Mouse (Mus musculus) fat pad, adult 2 months (tissue): ENCODE measurements at regions not wholly inside any gene's neighbourhood (a gene's known extent, or its start where the extent isn't known, plus 50 kb on each side); places are given as distances from the start of the nearest gene placed in this dataset.

Experiments
- DNase-seq: peaks from one replicate; pipeline ENCODE4 v3.0.0-alpha.2; 2011; ENCODE audit warnings: low read depth, low spot score; ENCODE audit errors: extremely low read depth

DNA sequence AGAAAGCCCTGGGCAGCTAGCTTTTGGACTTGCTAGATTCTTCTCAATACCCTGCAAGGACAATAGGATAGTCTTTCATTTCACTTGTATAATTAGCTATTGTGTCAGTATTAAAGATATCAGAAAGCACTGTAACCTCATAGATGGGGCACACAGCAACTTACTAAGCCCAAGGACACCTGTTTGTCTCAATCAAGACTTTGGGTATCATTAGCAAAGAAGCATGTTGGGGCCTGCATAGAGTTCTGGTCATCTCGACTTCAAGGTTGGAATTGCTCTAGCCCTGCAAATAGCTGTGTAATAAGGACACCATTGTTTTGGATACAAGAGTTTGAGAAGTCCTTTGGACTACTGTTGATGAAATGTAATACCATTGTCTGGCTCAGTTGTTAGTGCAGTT is 104.6 kb upstream of the Rspo3 start:
- DNase-seq = no peak

DNA sequence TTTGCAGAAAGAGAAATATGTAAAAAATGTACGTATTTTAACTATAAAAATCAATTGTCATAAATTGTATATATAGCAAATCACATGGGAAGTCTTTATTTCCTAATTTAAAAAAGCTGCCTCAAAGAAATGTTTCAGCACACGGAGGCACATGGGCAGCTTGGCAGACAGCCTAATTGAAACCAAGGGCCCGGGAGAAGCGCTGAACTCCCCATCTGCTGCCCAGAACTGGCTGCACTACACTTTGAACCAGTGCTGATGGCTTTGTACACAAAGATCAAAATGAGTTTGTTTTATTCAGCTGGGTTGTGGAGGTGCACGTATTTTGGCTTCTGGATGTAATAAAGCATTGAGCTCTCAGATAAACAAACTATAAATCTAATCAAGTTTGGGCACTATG is 100.2 kb upstream of the Rspo3 start:
- DNase-seq = no peak

DNA sequence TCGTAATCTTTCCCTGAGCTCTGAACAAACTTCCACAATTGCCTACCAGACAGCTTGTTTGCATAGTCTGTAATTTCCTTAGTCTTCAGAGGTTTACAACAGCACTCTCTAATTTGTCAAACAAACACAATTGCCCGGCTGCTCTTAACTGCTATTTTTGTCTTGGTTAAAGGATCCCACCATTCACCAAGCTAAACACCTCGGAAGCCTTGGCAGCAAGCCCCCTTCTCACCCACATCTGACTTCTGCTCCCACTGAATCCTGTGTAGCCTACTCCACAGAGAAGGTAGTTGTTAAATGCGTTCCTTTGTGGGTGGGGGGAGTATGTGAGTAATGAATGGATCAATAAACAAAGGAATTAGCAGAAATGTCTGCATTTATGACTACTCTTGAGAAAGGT is 59.8 kb upstream of the Rspo3 start:
- DNase-seq = no peak

DNA sequence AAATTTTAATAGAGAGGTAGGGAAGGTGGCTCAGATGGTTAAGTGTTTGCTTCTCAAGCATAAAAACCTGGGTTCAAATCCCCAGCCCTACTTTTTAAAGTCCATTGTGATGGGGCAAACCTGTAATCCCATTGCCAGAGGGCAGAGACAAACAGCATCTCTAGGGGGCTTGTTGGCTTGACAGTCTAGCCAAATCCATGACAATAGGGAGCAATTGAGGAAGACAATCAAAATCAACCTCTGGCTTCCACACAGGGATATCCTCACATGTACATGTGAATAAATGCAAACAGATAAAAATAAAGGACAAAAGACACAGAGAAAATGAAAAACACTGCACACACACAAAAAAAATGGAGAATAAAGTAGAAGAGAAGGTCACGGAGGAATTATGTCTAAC is 59.3 kb upstream of the Rspo3 start:
- DNase-seq = no peak

DNA sequence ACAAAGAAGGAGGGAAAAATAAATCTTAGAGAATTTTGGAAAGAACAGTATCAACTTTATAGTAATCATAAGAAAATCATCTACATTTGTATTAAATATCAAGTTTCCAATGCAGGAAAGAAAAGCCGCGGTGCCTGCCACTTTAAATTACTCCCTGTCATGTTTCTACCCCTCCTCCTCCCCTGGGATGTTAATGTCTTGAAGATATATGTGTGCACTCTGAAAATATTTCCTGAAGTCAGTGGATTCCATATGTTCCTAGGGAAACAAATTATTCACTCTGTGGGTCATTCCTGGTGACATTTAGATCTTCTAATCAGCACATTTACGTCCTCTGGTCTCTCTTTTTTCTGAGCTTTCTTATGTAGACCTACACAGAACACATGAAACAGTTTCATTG is 57.2 kb upstream of the Rspo3 start:
- no peak for DNase-seq

DNA sequence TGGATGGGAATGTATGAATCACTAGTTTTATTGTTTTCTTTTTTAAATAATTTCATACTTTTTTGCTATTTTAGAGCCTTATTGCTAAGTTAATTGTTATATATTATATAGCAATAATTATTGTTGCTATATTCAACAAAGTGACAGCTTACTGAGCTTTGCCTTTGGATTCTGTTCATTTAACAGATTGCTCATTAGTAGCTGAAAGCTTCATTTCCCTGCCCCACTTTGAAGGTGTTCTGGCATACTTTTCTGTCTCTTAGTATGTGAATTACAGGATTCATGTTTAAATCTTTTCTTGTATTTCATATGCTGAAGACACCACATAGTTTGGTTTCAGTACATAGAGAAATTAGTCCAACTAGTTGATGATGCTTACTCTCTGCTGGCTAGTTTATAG is 54.5 kb upstream of the Rspo3 start:
- DNase-seq = no peak

DNA sequence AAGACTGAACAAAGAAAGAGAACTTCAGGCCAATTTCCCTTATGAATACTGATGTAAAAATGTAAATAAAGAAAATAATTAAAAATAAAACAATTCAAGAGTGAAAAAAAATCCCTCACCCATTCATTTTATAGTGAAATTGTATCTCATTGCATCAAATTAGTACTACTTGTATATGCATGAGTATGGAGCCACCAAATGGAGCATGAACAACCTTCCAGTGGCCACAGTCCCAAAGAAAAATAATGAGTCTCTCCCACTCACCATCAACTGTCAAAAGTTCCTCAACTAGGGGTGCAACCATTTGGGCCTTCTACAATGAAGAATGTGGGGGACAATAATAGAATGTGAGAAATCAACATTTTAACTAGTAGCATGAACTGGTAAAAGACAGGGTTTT is 54.1 kb upstream of the Rspo3 start:
- no peak for DNase-seq
